Mouse (Mus musculus): Measurements from ENCODE around the gene Gm21988. TPM values are rescaled to one million over a fixed set of nuclear protein-coding genes. Genes with fewer than 3 reads are reported as not detected.
A peak's percentile ranks its signal among the peaks of the same experiment; 100 is the strongest.

Gm21988 gene
- polyA plus RNA-seq, 1 experiment from 2014 or later, result 11.3 TPM

DNA sequence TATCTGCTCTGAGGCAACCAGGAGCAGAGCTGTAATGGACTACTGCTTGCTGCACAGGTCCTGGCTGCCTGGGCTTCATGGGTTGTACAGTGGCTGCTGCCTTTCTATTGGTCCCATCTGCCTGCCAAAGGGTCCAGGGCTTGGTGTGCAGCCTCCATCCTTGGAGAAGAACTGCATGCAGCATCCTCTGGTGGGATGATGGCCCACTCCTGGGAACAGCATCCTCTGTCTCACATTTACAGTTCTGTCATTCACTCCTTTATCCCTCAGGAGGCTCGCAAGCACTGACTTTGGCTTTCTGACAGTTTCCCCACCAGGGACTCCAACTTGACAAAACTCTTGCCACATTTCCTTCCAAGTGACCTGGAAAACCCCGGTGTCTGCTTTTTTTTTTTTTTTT, 32.8 kb downstream of the Gm21988 start:
- no peak for TF ChIP-seq CTCF (IDR thresholded peaks at IDR 0.05; ENCODE audit: low read depth)
- H3K9me3 ChIP-seq (ENCODE audit: control insufficient read depth), result no peaks in the 10 kb centered on the region
- WGBS, result 78% methylated on average over 2 of the region's 2 CpGs
- H3K4me3 ChIP-seq (ENCODE audit: low read depth, low read length), result no peak overlapping the region
- no peaks in the 10 kb centered on the region for H3K27me3 ChIP-seq (replicated peaks; ENCODE audit: control insufficient read depth, insufficient read depth, low read length)
- H3K27ac ChIP-seq (ENCODE audit: low read depth, low read length), result no peak overlapping the region
- no peak for ATAC-seq
- no peak overlapping the region for H3K9ac ChIP-seq (ENCODE audit: low read depth, low read length)
- no peaks in the 10 kb centered on the region for H3K36me3 ChIP-seq (ENCODE audit: control insufficient read depth, insufficient read depth)
- H3K4me1 ChIP-seq (replicated peaks; ENCODE audit: control insufficient read depth, insufficient read depth, low read length), result no peaks in the 10 kb centered on the region
- no peak overlapping the region for H3K4me2 ChIP-seq (replicated peaks; ENCODE audit: low read depth)

DNA sequence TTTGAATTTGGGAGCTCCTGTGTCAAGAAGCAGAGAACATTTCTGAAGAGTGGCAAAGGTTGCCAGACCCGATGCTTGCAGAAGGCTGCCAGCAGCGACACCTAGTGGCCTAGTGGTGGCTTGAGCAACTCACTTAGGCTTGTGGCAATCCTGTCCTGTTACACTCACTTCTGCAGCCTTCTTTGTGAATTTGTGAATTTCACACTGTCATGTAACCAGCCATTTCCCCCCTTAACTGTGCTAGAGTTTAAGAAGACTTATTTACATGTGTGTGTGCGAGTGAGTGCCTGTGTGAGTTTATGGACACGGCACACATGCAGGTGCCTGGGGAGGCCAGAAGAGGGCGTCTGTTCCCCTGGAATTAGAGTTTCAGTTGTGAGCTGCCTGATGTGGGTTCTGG, 37.9 kb downstream of the Gm21988 start:
- WGBS, result 42% methylated on average over 5 of the region's 5 CpGs
- H3K27me3 ChIP-seq (replicated peaks; ENCODE audit: control insufficient read depth, insufficient read depth, low read length), result no peaks in the 10 kb centered on the region
- peak; percentile 19; the same call in 1 of the 2 replicates for ATAC-seq

GRCm38 (mm10) chr11:70200036-70200608, 39.5 kb downstream of the Gm21988 start:
- Histone ChIP-seq H3K9me3 (ENCODE audit: control insufficient read depth) (no peaks in the 10 kb centered on the region), H3K4me3 (ENCODE audit: low read depth, low read length) (no peak overlapping the region), H3K4me2 (replicated peaks; ENCODE audit: low read depth) (no peak overlapping the region), H3K36me3 (ENCODE audit: control insufficient read depth, insufficient read depth) (no peaks in the 10 kb centered on the region), H3K27me3 (replicated peaks; ENCODE audit: control insufficient read depth, insufficient read depth, low read length) (no peaks in the 10 kb centered on the region), H3K27ac (ENCODE audit: low read depth, low read length) (no peak overlapping the region), H3K4me1 (replicated peaks; ENCODE audit: control insufficient read depth, insufficient read depth, low read length) (no peaks in the 10 kb centered on the region), H3K9ac (ENCODE audit: low read depth, low read length) (no peak overlapping the region)
- 94% methylated on average over 5 of the region's 5 CpGs for WGBS
- no peak for ATAC-seq
- no peak for TF ChIP-seq CTCF (IDR thresholded peaks at IDR 0.05; ENCODE audit: low read depth)

More for the DNA sequence above, 37.9 kb downstream of the Gm21988 start:
- H3K4me2 ChIP-seq (replicated peaks; ENCODE audit: low read depth), result no peak overlapping the region
- no peaks in the 10 kb centered on the region for H3K9me3 ChIP-seq (ENCODE audit: control insufficient read depth)
- H3K4me1 ChIP-seq (replicated peaks; ENCODE audit: control insufficient read depth, insufficient read depth, low read length), result no peaks in the 10 kb centered on the region
- H3K4me3 ChIP-seq (ENCODE audit: low read depth, low read length), result no peak overlapping the region
- TF ChIP-seq CTCF (IDR thresholded peaks at IDR 0.05; ENCODE audit: low read depth), result peak; percentile 95
- H3K27ac ChIP-seq (ENCODE audit: low read depth, low read length), result no peak overlapping the region
- H3K36me3 ChIP-seq (ENCODE audit: control insufficient read depth, insufficient read depth), result no peaks in the 10 kb centered on the region
- no peak overlapping the region for H3K9ac ChIP-seq (ENCODE audit: low read depth, low read length)

DNA sequence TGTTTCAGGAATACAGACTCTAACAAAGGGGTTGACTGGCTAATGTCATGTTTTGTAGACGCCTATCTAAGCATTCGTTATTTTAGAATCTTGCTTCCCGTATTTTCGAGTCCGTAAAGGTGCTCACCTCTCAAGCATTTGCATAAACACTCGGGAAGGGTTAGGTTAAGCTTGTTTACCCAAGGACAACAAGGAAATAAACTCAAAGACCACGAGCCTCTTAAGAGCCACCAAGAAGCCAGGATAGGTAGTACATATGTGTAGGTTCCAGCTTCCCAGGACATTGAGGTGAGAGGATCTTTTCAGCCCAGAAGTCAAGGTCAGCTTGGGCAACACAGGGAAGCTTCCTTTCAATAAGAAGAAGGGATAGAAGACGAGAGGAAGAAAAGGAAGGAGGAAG, 40.5 kb downstream of the Gm21988 start:
- no peak overlapping the region for H3K4me3 ChIP-seq (ENCODE audit: low read depth, low read length)
- WGBS, result 70% methylated on average over 8 of the region's 8 CpGs
- no peak for ATAC-seq

GRCm38 (mm10) chr11:70198332-70198731, 41.3 kb downstream of the Gm21988 start:
- Histone ChIP-seq H3K9ac (ENCODE audit: low read depth, low read length) (no peak overlapping the region), H3K27me3 (replicated peaks; ENCODE audit: control insufficient read depth, insufficient read depth, low read length) (no peaks in the 10 kb centered on the region), H3K4me3 (ENCODE audit: low read depth, low read length) (no peak overlapping the region), H3K36me3 (ENCODE audit: control insufficient read depth, insufficient read depth) (no peaks in the 10 kb centered on the region), H3K27ac (ENCODE audit: low read depth, low read length) (no peak overlapping the region), H3K4me2 (replicated peaks; ENCODE audit: low read depth) (no peak overlapping the region), H3K9me3 (ENCODE audit: control insufficient read depth) (no peaks in the 10 kb centered on the region), H3K4me1 (replicated peaks; ENCODE audit: control insufficient read depth, insufficient read depth, low read length) (no peaks in the 10 kb centered on the region)
- ATAC-seq, result no peak
- no peak for TF ChIP-seq CTCF (IDR thresholded peaks at IDR 0.05; ENCODE audit: low read depth)
- WGBS, result 72% methylated on average over 3 of the region's 3 CpGs

More for the DNA sequence above, 40.5 kb downstream of the Gm21988 start:
- Histone ChIP-seq H3K9me3 (ENCODE audit: control insufficient read depth) (no peaks in the 10 kb centered on the region), H3K27ac (ENCODE audit: low read depth, low read length) (no peak overlapping the region), H3K27me3 (replicated peaks; ENCODE audit: control insufficient read depth, insufficient read depth, low read length) (no peaks in the 10 kb centered on the region), H3K9ac (ENCODE audit: low read depth, low read length) (no peak overlapping the region), H3K4me1 (replicated peaks; ENCODE audit: control insufficient read depth, insufficient read depth, low read length) (no peaks in the 10 kb centered on the region), H3K36me3 (ENCODE audit: control insufficient read depth, insufficient read depth) (no peaks in the 10 kb centered on the region), H3K4me2 (replicated peaks; ENCODE audit: low read depth) (no peak overlapping the region)
- TF ChIP-seq CTCF (IDR thresholded peaks at IDR 0.05; ENCODE audit: low read depth), result no peak

- Histone ChIP-seq H3K4me2 (replicated peaks; ENCODE audit: low read depth) (no peak overlapping the region), H3K36me3 (ENCODE audit: control insufficient read depth, insufficient read depth) (no peaks in the 10 kb centered on the region), H3K9ac (ENCODE audit: low read depth, low read length) (no peak overlapping the region), H3K4me1 (replicated peaks; ENCODE audit: control insufficient read depth, insufficient read depth, low read length) (no peaks in the 10 kb centered on the region), H3K4me3 (ENCODE audit: low read depth, low read length) (no peak overlapping the region), H3K27me3 (replicated peaks; ENCODE audit: control insufficient read depth, insufficient read depth, low read length) (no peaks in the 10 kb centered on the region), H3K9me3 (ENCODE audit: control insufficient read depth) (no peaks in the 10 kb centered on the region), H3K27ac (ENCODE audit: low read depth, low read length) (no peak overlapping the region)
- TF ChIP-seq CTCF (IDR thresholded peaks at IDR 0.05; ENCODE audit: low read depth), result no peak
- WGBS, result 46% methylated on average over 11 of the region's 11 CpGs
- no peak for ATAC-seq
These were observed 46.0 kb downstream of the Gm21988 start for GRCm38 (mm10) chr11:70193354-70194285.
